Mouse (Mus musculus) large intestine, adult 2 months (tissue): Measurements from ENCODE around the gene Gm43518. TPM values are rescaled to one million over a fixed set of nuclear protein-coding genes. Genes with fewer than 3 reads are reported as not detected.

ENCODE experiments used
- DNase-seq: peaks from one replicate; pipeline ENCODE4 v3.0.0-alpha.2; 2012; ENCODE audit warnings: low read depth, low spot score
- WGBS: fragments of 180-500 bp; shearing (Covaris S2); methylation state at CpG from one replicate; pipeline ENCODE4 v1.1.7; 2018; 5-methylcytosine and 5-hydroxymethylcytosine counted together
- polyA plus RNA-seq: library from polyadenylated mRNA; depleted of rRNA; stranded (reverse); fragments of >200 nt; gene quantifications from 2 replicates; pipeline ENCODE4 v1.2.3, GENCODE M21; 2012

Gm43518 gene
- polyA plus RNA-seq, 1 experiment, result not detected

DNA sequence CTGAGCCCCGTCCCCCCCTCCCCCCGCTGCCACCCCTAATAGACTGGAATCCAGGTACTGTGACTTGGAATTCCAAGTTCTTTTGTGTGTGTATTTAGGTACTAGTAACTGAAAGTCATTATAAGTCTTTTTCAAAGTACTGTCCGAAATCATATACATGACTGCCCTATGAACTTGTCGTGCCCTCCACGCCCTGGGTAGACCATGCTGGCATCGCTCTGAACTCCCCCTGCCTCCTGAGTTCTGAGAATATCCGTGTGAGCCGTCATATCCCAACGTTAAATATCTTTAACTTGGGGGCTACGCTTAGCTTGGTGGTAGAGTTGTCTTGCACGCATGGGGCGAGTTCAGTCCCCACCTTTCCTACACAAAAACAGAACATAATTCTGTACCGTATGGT, 3.9 kb downstream of the Gm43518 start:
- 29% methylated on average over 13 of the region's 13 CpGs for WGBS
- DNase-seq, result no peak

- DNase-seq, result no peak
Measured at GRCm38 (mm10) chr5:123932927-123933326, 5.7 kb downstream of the Gm43518 start.

DNA sequence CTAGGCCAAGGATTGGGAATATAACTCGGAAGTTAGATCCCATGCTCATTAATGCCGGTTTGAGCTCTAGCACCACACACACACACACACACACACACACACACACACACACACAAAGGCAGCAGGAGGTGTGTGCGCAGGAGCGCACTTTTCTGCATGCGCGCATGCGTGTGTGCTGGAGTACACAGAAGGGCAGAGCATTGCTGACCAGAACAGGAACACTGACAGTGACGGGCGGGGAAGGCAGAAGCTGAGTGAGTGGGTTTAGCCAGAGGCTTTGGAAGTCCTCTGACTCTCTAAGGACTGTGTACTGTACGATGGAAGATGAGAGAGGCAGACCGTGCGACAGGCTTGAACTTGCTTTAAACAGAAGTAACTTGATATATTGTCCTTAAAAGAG, 6.3 kb downstream of the Gm43518 start:
- DNase-seq, result no peak
- 94% methylated on average over 12 of the region's 12 CpGs for WGBS

DNA sequence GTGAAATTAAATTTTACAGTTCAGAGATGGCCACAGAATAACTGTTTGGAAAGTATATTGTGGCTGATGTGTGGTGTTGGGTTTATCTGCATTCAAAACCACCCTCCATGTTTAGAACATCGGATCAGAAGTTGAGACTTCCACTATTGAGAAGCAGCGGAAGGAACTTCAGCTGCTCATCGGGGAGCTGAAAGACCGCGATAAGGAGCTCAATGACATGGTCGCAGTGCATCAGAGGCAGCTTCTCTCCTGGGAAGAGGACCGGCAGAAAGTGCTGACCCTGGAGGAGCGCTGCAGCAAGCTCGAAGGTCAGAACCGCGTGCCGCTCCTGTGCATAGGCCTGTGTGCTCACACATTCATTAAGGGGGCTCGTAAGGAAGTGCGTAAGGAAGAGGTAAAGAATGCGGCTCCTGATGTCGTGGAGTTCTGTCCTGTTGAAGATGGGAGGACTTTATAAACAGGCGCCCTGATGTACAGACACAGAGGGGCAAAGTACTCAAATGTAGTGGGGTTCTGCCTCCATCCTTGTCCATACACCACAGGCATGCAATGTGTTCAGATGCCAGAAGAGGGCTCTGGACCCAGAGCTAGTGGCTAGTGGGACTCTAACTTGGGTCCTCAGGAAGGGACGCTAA, 6.9 kb downstream of the Gm43518 start:
- WGBS, result 54% methylated on average over 18 of the region's 18 CpGs
- no peak for DNase-seq

DNA sequence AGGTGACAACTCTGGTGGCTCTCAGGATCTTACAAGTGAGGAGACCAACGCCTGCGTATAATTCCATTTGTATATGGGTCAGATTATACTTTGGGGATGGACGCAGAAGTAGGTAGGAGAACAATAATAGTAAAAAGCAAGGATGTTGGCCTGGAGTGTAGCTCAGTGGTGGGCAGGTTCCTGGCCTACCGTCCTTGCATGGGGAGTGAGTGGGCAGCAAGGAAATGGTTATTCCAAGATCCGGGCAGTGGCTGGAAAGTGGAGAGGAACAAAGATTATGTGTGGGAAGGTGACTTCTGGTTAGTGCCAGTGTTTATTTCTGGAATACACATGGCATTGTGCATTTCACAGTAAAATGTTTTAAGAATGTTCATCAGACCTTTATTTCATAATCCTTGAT, 8.7 kb downstream of the Gm43518 start:
- DNase-seq, result no peak

GRCm38 (mm10) chr5:123938479-123938878, 11.3 kb downstream of the Gm43518 start:
- WGBS, result 77% methylated on average over 5 of the region's 5 CpGs

More for the DNA sequence above, 8.7 kb downstream of the Gm43518 start:
- 84% methylated on average over 5 of the region's 5 CpGs for WGBS

DNA sequence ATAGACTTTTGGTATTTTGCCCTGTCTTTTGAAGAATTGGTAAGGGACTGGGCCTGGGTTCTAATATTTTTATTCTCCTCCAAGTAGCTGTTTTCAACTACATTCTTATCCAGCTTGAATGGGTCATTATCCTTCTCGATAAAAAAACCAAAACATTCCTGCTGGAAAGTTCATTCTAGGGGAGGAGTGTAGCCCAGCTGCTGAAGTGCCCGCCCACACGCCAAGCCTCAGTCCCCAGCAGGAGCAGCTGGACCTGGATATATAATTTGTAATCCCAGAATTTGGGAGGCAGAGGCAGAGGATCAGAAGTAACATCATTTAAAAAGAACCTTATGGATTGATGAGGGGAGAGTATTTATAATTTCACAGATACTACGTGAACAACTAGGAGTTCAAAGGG, 19.3 kb downstream of the Gm43518 start:
- 60% methylated on average over 4 of the region's 4 CpGs for WGBS
- no peak for DNase-seq

More at GRCm38 (mm10) chr5:123938479-123938878, 11.3 kb downstream of the Gm43518 start:
- DNase-seq, result no peak

DNA sequence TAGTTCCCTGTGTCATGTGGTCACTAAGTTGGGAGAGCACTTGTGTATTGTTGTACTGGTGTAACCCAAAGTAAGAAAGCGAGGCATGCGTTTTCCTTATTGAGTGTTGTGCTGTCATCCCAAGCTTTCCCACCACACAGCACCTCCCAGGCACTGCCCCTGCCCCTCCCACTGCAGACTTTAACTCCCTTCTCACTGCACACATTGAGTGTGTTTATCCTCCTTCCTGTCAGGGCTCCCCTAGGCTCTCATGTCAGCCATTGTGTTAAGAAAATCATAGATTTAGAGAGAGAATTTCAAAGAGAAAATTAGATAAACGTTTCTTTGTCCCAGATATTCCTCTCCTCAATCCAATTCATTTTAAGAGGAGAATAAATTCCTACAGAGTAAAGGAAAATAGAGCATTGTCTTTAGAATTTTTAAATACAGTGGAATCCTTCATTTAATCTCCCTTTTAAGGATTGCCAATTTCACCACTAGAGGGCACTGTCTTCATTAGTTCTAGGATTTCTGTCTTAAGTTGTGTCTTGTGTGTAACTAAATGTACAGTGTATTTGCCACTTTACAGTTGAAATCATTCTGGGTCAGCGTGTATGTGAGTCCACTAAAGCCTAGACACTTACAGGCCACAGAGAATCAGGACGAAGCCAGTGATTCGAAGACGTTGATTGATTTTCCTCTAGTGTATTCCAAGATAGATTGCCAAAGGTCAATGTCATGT, 20.0 kb downstream of the Gm43518 start:
- 51% methylated on average over 7 of the region's 7 CpGs for WGBS
- DNase-seq, result peak; percentile 60

GRCm38 (mm10) chr5:123952365-123953045, 25.3 kb downstream of the Gm43518 start:
- DNase-seq, result no peak
- 56% methylated on average over 5 of the region's 5 CpGs for WGBS

- no peak for DNase-seq
- 93% methylated on average over 8 of the region's 8 CpGs for WGBS
Measured at GRCm38 (mm10) chr5:123957213-123957612, 30.0 kb downstream of the Gm43518 start.

DNA sequence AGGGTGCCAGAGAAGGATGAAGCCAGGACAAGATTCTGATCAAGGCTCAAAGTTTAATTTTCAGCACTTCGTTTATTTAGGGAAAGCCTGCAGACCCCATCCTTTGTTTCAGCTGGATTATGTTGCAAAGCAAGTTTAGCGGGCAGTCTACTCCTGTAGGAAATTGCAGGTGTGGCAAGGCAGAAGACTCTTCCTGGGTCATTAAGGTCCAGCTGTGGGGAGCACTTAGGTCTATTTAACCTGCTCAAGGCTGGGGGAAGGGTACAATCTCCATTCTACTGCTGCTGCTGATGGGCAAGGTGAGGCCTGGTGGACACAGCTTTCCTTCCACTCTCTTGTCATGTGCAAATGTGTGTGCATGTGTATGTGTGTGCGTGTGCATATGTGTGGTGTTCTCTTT, 31.8 kb downstream of the Gm43518 start:
- 46% methylated on average over 3 of the region's 3 CpGs for WGBS
- DNase-seq, result no peak

DNA sequence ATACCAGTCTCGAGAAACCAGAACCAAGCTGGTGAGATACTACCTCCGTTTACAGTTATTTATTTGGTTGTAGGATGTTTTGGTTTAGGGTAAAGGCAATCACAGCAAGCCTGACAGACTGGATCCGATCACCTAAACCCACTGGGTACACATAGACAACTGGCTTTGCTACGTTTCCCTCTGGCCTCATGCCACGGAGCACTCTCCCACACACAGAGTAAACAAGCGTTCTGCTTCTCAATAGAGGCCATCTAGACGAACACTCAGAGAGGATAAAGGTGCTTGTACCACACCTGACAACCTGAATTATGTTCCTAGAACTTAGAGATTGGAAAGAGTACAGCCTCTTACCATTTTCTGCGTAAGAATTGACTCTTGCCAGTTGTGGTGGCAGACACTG, 32.9 kb downstream of the Gm43518 start:
- 27% methylated on average over 8 of the region's 8 CpGs for WGBS
- DNase-seq, result no peak

DNA sequence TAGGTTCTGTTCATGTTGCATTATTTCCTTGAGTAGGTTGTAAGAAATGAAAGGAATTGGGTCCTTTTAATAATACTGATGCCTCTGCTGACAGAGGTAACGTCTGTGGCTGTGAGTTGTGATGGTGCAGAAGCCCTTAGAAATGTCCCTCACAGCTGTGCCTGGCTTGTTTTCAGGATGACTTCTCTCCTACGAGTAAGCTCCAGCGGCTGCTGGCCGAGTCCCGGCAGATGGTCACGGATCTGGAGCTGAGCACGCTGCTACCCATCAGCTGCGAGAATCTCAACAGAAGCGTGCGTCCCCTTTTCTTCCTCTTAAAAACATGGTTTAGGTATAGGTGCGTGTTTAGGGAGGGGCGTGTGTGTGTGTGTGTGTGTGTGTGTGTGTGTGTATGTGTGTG, 33.8 kb downstream of the Gm43518 start:
- WGBS, result 85% methylated on average over 12 of the region's 12 CpGs
- no peak for DNase-seq

GRCm38 (mm10) chr5:123964208-123964607, 37.0 kb downstream of the Gm43518 start:
- no peak for DNase-seq
- WGBS, result 90% methylated on average over 4 of the region's 4 CpGs

DNA sequence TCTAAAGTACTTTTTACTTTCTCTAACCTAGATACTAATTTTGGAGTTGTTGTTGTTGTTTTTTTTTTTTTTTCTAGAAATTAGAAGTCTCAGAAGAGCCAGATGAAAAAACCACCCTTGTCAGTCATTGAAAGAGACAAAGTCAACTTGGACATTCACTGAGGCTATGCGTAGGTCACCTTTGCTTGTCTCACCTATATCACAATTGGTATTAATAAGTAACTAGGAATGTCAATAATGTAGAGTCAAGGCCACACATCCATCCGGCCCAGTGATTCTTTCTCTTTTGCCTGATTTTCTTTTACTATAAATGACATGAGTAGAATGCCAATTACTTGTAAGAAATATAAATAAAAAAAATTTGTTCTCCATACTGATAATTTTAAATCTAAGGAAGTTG, 39.5 kb downstream of the Gm43518 start:
- DNase-seq, result no peak
- WGBS, result 30% methylated on average over 2 of the region's 2 CpGs

DNA sequence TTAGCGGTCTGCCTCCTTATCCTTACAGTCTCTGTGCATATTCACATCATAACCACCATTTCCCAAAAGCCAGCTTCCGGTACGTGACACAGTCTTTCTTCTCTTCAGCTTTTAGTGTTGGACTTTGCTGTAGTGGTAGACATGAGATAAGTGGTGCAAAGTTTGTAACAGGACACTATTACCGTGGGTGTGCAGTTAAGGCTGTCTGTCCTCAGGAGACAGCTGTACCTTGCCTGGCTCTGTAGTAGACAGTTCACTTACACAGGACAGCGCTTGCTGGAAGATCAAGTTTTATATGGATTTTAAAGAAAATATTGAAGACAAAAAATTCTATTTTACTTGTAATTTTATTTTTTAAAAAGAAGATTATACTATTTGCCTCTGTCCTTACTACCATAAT, 41.2 kb downstream of the Gm43518 start:
- DNase-seq, result no peak
- 62% methylated on average over 5 of the region's 5 CpGs for WGBS

DNA sequence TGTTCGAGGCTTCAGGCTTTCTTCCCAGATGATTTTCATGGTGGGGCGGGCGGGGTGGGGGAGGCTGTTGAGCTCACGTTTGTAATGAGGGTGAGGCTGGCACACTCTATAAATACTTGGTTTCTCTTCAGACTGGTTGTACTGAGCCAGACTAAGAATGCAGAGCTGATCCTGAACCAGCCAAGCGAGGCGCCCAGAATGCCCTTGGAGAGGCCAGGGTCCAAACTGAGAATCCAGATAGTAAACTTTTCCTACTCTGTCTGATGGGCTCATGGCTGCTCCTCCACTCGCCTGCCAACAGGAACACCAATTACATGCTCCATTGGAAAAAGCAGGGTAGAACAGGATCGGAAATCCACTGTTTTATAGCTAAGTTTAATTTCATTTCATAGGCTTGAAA, 42.0 kb downstream of the Gm43518 start:
- no peak for DNase-seq
- WGBS, result 34% methylated on average over 8 of the region's 8 CpGs

- no peak for DNase-seq
- WGBS, result 92% methylated on average over 4 of the region's 4 CpGs
Measured at GRCm38 (mm10) chr5:123970576-123970975, 43.4 kb downstream of the Gm43518 start.

- DNase-seq, result no peak
- WGBS, result 77% methylated on average over 6 of the region's 6 CpGs
Measured at GRCm38 (mm10) chr5:123972453-123972852, 45.2 kb downstream of the Gm43518 start.

DNA sequence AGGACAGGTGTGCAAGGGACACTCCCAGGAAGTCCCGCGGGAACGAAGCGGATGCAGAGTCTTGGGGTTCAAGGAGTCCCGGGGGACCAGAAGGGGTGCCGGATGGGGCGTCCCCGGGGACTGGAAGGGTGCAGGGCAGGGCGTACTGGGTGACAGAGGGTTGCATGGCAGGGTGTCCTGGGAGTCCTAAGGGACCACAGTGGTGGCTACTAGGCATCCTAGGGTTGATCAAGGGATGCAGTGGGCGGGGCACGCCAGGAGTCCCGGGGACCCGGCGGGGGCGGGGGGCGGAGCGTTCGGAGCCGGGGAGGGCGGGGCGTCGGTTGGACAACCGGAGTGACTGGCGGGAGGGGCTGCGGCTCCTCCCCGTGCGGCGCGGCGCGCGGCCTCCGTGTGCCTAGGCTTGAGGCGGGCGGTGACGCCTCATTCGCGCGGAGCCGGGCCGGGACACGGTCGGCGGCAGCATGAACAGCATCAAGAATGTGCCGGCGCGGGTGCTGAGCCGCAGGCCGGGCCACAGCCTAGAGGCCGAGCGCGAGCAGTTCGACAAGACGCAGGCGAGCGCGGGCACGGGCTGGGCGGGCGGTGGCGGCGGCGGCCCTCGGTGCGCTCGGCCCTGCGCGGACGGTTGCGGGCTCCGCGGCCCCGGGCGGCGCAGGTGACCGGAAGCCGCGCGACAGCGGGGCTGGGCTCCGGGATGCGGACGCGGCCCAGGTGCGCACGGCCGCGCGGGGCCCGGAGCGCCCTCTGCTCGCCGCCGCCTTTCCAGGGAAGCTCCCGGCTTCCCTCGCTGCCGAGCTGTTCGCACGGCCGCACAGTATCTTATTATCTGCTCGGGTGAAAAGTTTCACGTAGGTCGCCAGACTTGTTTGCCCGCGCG, 46.3 kb downstream of the Gm43518 start, which contains the start of gene Hip1r:
Gene Hip1r, plus strand, starts transcription at position 330 of the 880 bp plus-strand sequence.
- WGBS, result 1% methylated on average over 104 of the region's 106 CpGs
- no peak for DNase-seq
